Mouse (Mus musculus): ENCODE measurements around the gene Hnrnpab. TPM values are rescaled to one million over a fixed set of nuclear protein-coding genes. Genes with fewer than 3 reads are reported as not detected.

The Hnrnpab gene
- polyA plus RNA-seq, 1 experiment from 2014 or later: 527 TPM

DNA sequence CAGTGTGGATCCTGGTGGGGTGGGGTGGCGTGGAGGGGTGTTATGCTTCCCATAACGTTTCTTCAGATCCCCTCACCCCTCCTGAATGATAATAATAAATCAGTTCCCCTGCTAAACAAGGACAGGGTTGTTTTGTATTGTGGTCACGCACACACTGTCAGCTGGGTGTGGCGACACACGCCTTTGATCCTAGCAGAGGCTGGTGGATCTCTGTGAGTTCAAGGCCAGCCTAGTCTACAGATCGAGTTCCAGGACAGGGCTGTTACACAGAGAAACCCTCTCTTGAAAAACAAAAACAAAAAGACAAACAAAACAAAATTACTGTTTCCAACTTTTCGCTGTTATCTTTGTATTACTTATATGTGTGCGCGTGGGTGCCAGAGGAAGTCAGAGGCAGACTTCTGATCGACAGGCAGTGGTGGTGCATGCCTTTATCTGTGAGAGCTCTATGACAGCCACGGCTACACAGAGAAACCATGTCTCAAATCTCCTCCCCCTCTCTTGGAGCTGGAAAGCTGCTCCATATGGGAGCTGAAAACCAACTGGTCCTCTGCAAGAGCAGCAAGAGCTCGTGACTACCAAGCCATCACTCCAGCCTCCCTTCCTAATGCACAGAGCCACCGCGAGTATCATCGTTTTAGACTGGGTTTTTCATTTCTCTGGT is 23.1 kb upstream of the Hnrnpab start:
- Histone ChIP-seq H3K27ac (ENCODE audit: low read depth) (no peak overlapping the region), H3K4me1 (replicated peaks; ENCODE audit: control insufficient read depth, insufficient read depth, low read length) (no peaks in the 10 kb centered on the region), H3K4me2 (ENCODE audit: low read length) (no peak overlapping the region), H3K27me3 (replicated peaks; ENCODE audit: control insufficient read depth, insufficient read depth, low read length) (no peaks in the 10 kb centered on the region), H3K36me3 (ENCODE audit: control insufficient read depth, insufficient read depth, low read length) (peaks cover 40% of the 10 kb centered on the region), H3K9me3 (ENCODE audit: control insufficient read depth, low read length) (no peaks in the 10 kb centered on the region), H3K4me3 (ENCODE audit: low read depth, low read length) (no peak overlapping the region), H3K9ac (ENCODE audit: low read length) (no peak overlapping the region)
- 79% methylated on average over 15 of the region's 15 CpGs for WGBS
- DNase-seq (ENCODE audit: low spot score) (no peak), ATAC-seq (replicated peaks; ENCODE audit: low FRiP score, low TSS enrichment, low read depth) (no peak)

DNA sequence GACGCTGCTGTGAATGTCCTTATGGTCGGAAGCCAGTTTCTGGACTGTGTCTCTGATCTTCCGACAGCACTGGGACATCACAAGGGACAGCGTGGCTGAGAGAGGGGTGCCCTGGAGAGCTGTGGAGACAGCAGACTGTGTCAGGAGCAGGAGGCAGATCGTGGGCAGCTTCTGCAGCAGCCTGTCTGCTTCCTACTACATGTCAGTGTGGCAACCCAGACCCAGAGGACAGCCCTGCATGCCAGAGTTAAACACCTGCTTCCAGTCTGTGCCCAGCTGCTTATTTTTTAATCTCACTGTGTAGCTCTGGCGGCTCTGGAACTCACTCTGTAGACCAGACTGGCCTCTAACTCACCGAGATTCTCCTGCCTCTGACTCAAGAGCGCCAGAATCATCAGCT is 21.3 kb upstream of the Hnrnpab start:
- 83% methylated on average over 8 of the region's 8 CpGs for WGBS
- ATAC-seq (replicated peaks; ENCODE audit: low FRiP score, low TSS enrichment, low read depth) (no peak), DNase-seq (ENCODE audit: low spot score) (no peak)
- no peak overlapping the region for H3K4me2 ChIP-seq (ENCODE audit: low read length)
- H3K4me3 ChIP-seq (ENCODE audit: low read depth, low read length): no peak overlapping the region
- H3K9me3 ChIP-seq (ENCODE audit: control insufficient read depth, low read length): no peaks in the 10 kb centered on the region
- H3K9ac ChIP-seq (ENCODE audit: low read length): no peak overlapping the region
- H3K4me1 ChIP-seq (replicated peaks; ENCODE audit: control insufficient read depth, insufficient read depth, low read length): no peaks in the 10 kb centered on the region
- H3K27ac ChIP-seq (ENCODE audit: low read depth): no peak overlapping the region
- H3K27me3 ChIP-seq (replicated peaks; ENCODE audit: control insufficient read depth, insufficient read depth, low read length): no peaks in the 10 kb centered on the region
- peaks cover 59% of the 10 kb centered on the region for H3K36me3 ChIP-seq (ENCODE audit: control insufficient read depth, insufficient read depth, low read length)

- WGBS: 94% methylated on average over 9 of the region's 9 CpGs
- peaks cover 64% of the 10 kb centered on the region for H3K36me3 ChIP-seq (ENCODE audit: control insufficient read depth, insufficient read depth, low read length)
- DNase-seq (ENCODE audit: low spot score): no peak
- H3K9ac ChIP-seq (ENCODE audit: low read length): no peak overlapping the region
- H3K27ac ChIP-seq (ENCODE audit: low read depth): no peak overlapping the region
- no peak overlapping the region for H3K4me2 ChIP-seq (ENCODE audit: low read length)
- no peaks in the 10 kb centered on the region for H3K4me1 ChIP-seq (replicated peaks; ENCODE audit: control insufficient read depth, insufficient read depth, low read length)
- ATAC-seq (replicated peaks; ENCODE audit: low FRiP score, low TSS enrichment, low read depth): no peak
- H3K9me3 ChIP-seq (ENCODE audit: control insufficient read depth, low read length): no peaks in the 10 kb centered on the region
- H3K4me3 ChIP-seq (ENCODE audit: low read depth, low read length): no peak overlapping the region
- H3K27me3 ChIP-seq (replicated peaks; ENCODE audit: control insufficient read depth, insufficient read depth, low read length): no peaks in the 10 kb centered on the region
Observed at GRCm38 (mm10) chr11:51627425-51627824, 20.8 kb upstream of the Hnrnpab start.

GRCm38 (mm10) chr11:51625187-51625820 is 18.7 kb upstream of the Hnrnpab start:
- ATAC-seq (replicated peaks; ENCODE audit: low FRiP score, low TSS enrichment, low read depth) (no peak), DNase-seq (ENCODE audit: low spot score) (no peak)
- Histone ChIP-seq H3K4me3 (ENCODE audit: low read depth, low read length) (no peak overlapping the region), H3K4me1 (replicated peaks; ENCODE audit: control insufficient read depth, insufficient read depth, low read length) (0 out of 2 replicates have a peak, but pooled peaks cover 6% of the 10 kb centered on the region), H3K36me3 (ENCODE audit: control insufficient read depth, insufficient read depth, low read length) (peaks cover 73% of the 10 kb centered on the region), H3K4me2 (ENCODE audit: low read length) (no peak overlapping the region), H3K27ac (ENCODE audit: low read depth) (no peak overlapping the region), H3K9me3 (ENCODE audit: control insufficient read depth, low read length) (no peaks in the 10 kb centered on the region), H3K9ac (ENCODE audit: low read length) (no peak overlapping the region), H3K27me3 (replicated peaks; ENCODE audit: control insufficient read depth, insufficient read depth, low read length) (no peaks in the 10 kb centered on the region)
- 80% methylated on average over 5 of the region's 5 CpGs for whole genome bisulfite sequencing

- H3K9me3 ChIP-seq (ENCODE audit: control insufficient read depth, low read length): no peaks in the 10 kb centered on the region
- H3K4me3 ChIP-seq (ENCODE audit: low read depth, low read length): no peak overlapping the region
- ATAC-seq (replicated peaks; ENCODE audit: low FRiP score, low TSS enrichment, low read depth): no peak
- no peak overlapping the region for H3K27ac ChIP-seq (ENCODE audit: low read depth)
- 83% methylated on average over 7 of the region's 7 CpGs for WGBS
- H3K4me2 ChIP-seq (ENCODE audit: low read length): no peak overlapping the region
- 0 out of 2 replicates have a peak, but pooled peaks cover 9% of the 10 kb centered on the region for H3K4me1 ChIP-seq (replicated peaks; ENCODE audit: control insufficient read depth, insufficient read depth, low read length)
- H3K9ac ChIP-seq (ENCODE audit: low read length): no peak overlapping the region
- H3K27me3 ChIP-seq (replicated peaks; ENCODE audit: control insufficient read depth, insufficient read depth, low read length): no peaks in the 10 kb centered on the region
- no peak for DNase-seq (ENCODE audit: low spot score)
- H3K36me3 ChIP-seq (ENCODE audit: control insufficient read depth, insufficient read depth, low read length): peaks cover 63% of the 10 kb centered on the region
Observed at GRCm38 (mm10) chr11:51622971-51623491, 16.4 kb upstream of the Hnrnpab start.

DNA sequence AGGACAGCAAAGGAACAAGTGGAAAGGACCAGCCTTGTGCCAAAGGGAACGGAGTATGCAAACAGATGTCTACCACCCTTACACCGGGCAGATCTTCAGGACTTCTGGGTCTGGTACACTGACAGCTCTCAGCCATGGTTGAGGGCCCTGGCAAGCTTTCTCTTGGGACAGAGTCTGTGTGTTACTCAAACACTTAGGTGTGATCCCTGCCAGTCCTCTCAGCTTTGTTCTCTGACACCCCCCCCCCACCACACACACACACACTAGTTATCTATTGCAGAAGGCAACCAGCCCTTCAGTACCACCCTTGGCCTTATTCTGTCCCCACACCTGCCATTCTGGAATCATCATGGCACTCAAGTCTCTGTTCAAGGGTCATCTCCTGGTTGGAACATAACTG is 15.1 kb upstream of the Hnrnpab start:
- 94% methylated on average over 2 of the region's 2 CpGs for WGBS

DNA sequence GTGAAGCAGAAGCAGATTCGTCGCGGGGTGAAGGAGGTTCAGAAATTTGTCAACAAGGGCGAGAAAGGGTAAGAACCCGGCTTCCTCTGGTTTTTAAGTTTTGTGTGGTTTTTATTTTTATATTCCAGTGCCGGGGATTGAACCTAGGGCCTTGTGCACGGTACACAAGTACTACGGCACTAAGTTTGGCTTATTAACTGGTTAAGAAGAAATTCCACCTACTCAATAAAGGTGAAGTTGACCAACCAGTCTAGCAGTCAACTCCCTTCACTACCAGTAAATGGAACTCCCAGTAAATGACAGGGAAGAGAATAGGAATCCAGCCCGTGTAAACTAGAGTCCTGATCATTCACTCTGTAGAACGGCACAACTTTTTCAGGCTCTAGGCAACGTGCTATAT is 13.4 kb upstream of the Hnrnpab start:
- Histone ChIP-seq H3K9ac (ENCODE audit: low read length) (peak overlapping the region; percentile 87), H3K9me3 (ENCODE audit: control insufficient read depth, low read length) (no peaks in the 10 kb centered on the region), H3K4me2 (ENCODE audit: low read length) (peak overlapping the region; percentile 85), H3K4me3 (ENCODE audit: low read depth, low read length) (peak overlapping the region; percentile 95), H3K36me3 (ENCODE audit: control insufficient read depth, insufficient read depth, low read length) (peaks cover 36% of the 10 kb centered on the region), H3K4me1 (replicated peaks; ENCODE audit: control insufficient read depth, insufficient read depth, low read length) (peaks cover 14% of the 10 kb centered on the region; the same call in 1 of the 2 replicates), H3K27ac (ENCODE audit: low read depth) (peak overlapping the region; percentile 71), H3K27me3 (replicated peaks; ENCODE audit: control insufficient read depth, insufficient read depth, low read length) (no peaks in the 10 kb centered on the region)
- 1% methylated on average over 11 of the region's 11 CpGs for WGBS
- DNase-seq (ENCODE audit: low spot score) (no peak), ATAC-seq (replicated peaks; ENCODE audit: low FRiP score, low TSS enrichment, low read depth) (no peak)

More for the DNA sequence above, 15.1 kb upstream of the Hnrnpab start:
- peaks cover 52% of the 10 kb centered on the region for H3K36me3 ChIP-seq (ENCODE audit: control insufficient read depth, insufficient read depth, low read length)
- H3K27me3 ChIP-seq (replicated peaks; ENCODE audit: control insufficient read depth, insufficient read depth, low read length): no peaks in the 10 kb centered on the region
- 0 out of 2 replicates have a peak, but pooled peaks cover 9% of the 10 kb centered on the region for H3K4me1 ChIP-seq (replicated peaks; ENCODE audit: control insufficient read depth, insufficient read depth, low read length)
- no peak overlapping the region for H3K9ac ChIP-seq (ENCODE audit: low read length)
- H3K27ac ChIP-seq (ENCODE audit: low read depth): no peak overlapping the region
- H3K4me3 ChIP-seq (ENCODE audit: low read depth, low read length): no peak overlapping the region
- DNase-seq (ENCODE audit: low spot score) (no peak), ATAC-seq (replicated peaks; ENCODE audit: low FRiP score, low TSS enrichment, low read depth) (no peak)
- H3K4me2 ChIP-seq (ENCODE audit: low read length): no peak overlapping the region
- no peaks in the 10 kb centered on the region for H3K9me3 ChIP-seq (ENCODE audit: control insufficient read depth, low read length)

DNA sequence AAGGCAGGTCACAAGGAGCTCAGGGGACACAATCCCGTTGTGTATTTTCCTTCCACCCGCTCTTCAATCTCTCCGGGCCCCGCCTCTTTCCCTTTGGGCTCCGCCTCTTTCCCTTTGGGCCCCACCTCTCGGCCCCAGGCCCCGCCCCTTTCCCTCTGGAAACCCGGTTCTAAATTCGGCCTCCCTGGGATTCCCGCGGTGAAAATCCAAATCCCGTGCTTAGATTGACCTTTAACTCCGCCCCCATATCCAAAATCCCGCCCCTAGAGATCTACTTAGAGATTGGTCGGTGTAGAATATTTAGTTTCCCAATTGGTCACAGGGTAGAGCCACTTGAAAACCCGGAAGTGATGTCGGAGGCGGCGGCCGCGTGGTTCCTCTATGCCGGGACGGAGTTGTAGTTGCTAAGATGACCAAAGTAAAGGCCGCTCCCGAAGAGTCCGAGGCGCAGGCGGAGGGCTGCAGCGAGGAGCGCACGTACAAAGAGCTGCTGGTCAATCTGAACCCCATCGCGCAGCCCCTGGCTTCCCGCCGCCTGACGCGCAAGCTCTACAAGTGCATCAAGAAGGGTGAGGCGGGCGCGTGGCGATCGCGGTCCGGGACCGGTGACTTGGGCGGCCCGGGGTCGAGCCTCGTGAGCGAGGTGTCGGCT is 12.9 kb upstream of the Hnrnpab start, which contains the start of gene Nhp2:
Gene Nhp2 (plus strand): TSS at position 327 of the 652 bp plus-strand sequence.
- no peaks in the 10 kb centered on the region for H3K27me3 ChIP-seq (replicated peaks; ENCODE audit: control insufficient read depth, insufficient read depth, low read length)
- H3K9ac ChIP-seq (ENCODE audit: low read length): peak within 1 kb of the TSS; percentile 87
- peaks cover 31% of the 10 kb centered on the region for H3K36me3 ChIP-seq (ENCODE audit: control insufficient read depth, insufficient read depth, low read length)
- peak within 1 kb of the TSS; percentile 95 for H3K4me3 ChIP-seq (ENCODE audit: low read depth, low read length)
- DNase-seq (ENCODE audit: low spot score) (peak; percentile 98), ATAC-seq (replicated peaks; ENCODE audit: low FRiP score, low TSS enrichment, low read depth) (peak; percentile 87)
- H3K9me3 ChIP-seq (ENCODE audit: control insufficient read depth, low read length): no peaks in the 10 kb centered on the region
- peak within 1 kb of the TSS; percentile 85 for H3K4me2 ChIP-seq (ENCODE audit: low read length)
- peak within 1 kb of the TSS; percentile 71 for H3K27ac ChIP-seq (ENCODE audit: low read depth)
- H3K4me1 ChIP-seq (replicated peaks; ENCODE audit: control insufficient read depth, insufficient read depth, low read length): peaks cover 18% of the 10 kb centered on the region; the same call in 1 of the 2 replicates
- WGBS: under 1% methylated on average over 51 of the region's 51 CpGs

All from intestine, embryonic 14.5 days (tissue).